Mouse (Mus musculus): ENCODE data around the gene Foxj3. TPM values are rescaled to one million over a fixed set of nuclear protein-coding genes. Genes with fewer than 3 reads are reported as not detected.

Gene Foxj3
- total and polyA plus RNA-seq, 3 experiments = 13.4 to 33.9 (median 15.3) TPM

- Histone ChIP-seq H3K4me3 (replicated peaks in 1 of 3; ENCODE audit: low read depth in 2 of 3, low read length in 2 of 3, poor library complexity in 1 of 3) (no peak overlapping the region), H3K36me3 (replicated peaks in 1 of 2; ENCODE audit: control insufficient read depth in 1 of 2, insufficient read depth in 1 of 2, low read length in 1 of 2) (peaks cover 3 to 28% of the 10 kb centered on the region in 2 experiments), H3K9ac (ENCODE audit: insufficient read depth, low read depth) (no peak overlapping the region), H3K4me2 (ENCODE audit: insufficient read depth, low read depth, poor library complexity, severe bottlenecking) (no peak overlapping the region), H3K9me3 (replicated peaks; ENCODE audit: low read length) (no peaks in the 10 kb centered on the region), H3K27me3 (replicated peaks) (no peaks in the 10 kb centered on the region), H3K4me1 (ENCODE audit: control insufficient read depth in 1 of 2, insufficient read depth in 2 of 2) (peaks cover 0 to 21% of the 10 kb centered on the region in 2 experiments; a peak in 2 of 4 replicates), H3K27ac (ENCODE audit: insufficient read depth, low read depth) (no peak overlapping the region), H3K79me2 (replicated peaks; ENCODE audit: control insufficient read depth, extremely low read depth, insufficient read depth, poor library complexity, severe bottlenecking) (no peaks in the 10 kb centered on the region)
- no peak for DNase-seq (ENCODE audit: extremely low read depth)
- dilution Hi-C loops (cut with MboI; ENCODE audit: extremely low pct_ligation_motif_present, extremely low pct_unique_long_range_greater_than_20kb, low sequenced_read_pairs) = no loop called here
- TF ChIP-seq MYC (IDR thresholded peaks at IDR 0.05; ENCODE audit: low read depth, low read length) = no peak
- no peak for TF ChIP-seq JUND (conservative IDR thresholded peaks at IDR 0.05; ENCODE audit: low read depth, low read length)
- TF ChIP-seq POLR2AphosphoS2 (IDR thresholded peaks at IDR 0.05; ENCODE audit: low read depth, low read length) = no peak
- no peak for TF ChIP-seq ZMIZ1 (IDR thresholded peaks at IDR 0.05; ENCODE audit: low read depth, low read length)
- no peak for TF ChIP-seq CHD1 (IDR thresholded peaks at IDR 0.05; ENCODE audit: low read depth, low read length)
- no peak for TF ChIP-seq POLR2A (IDR thresholded peaks at IDR 0.05; ENCODE audit: low read depth, low read length)
- in situ Hi-C loops (cut with MboI; ENCODE audit: low pct_ligation_motif_present, low pct_unique_long_range_greater_than_20kb, low sequenced_read_pairs) = no loop called here
Observed at GRCm38 (mm10) chr4:119636731-119637130, 99.9 kb downstream of the Foxj3 start.

DNA sequence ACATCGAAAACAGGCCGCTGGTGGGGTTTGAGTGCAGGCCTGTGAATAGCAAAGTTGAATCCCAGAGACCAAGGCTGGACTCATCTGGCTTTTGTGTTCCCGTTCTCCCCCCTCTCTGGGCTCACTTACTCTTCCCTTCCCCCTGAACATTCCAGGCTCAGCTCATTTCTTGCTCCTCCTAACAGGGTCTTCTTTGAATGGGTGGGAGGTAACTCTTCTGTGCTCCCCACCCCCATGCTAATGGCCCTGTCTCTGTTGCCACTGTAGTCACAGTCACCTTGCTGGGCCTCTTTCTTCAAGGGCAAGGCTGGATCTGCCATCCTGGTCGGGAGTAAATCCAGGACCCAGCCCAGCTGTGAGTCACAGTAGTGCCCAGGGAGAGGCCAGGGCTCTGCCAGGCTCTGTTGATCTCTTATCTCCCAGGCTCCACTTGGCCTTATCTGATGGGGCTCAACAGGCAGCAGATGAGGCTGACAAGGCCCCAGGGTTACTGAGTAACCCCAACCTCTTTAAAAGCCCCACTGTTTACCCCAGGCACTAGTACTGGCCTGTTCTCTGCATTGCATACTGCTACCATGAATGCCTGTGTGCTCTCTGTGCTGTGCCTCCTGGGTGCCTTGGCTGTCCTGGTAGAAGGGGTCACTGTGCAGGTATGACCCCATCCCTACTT lies 100.5 kb downstream of the Foxj3 start, which contains the start of gene Guca2a:
TSS of gene Guca2a (plus strand) at position 529 of the 670 bp plus-strand sequence.
- H3K4me1 ChIP-seq (ENCODE audit: control insufficient read depth in 1 of 2, insufficient read depth in 2 of 2) = peaks cover 0 to 19% of the 10 kb centered on the region in 2 experiments; a peak in 2 of 4 replicates
- H3K79me2 ChIP-seq (replicated peaks; ENCODE audit: control insufficient read depth, extremely low read depth, insufficient read depth, poor library complexity, severe bottlenecking) = no peaks in the 10 kb centered on the region
- no peak within 1 kb of the TSS for H3K9ac ChIP-seq (ENCODE audit: insufficient read depth, low read depth)
- no peak for TF ChIP-seq ZNF384 (IDR thresholded peaks at IDR 0.05; ENCODE audit: low read depth, low read length)
- TF ChIP-seq USF2 (conservative IDR thresholded peaks at IDR 0.05; ENCODE audit: low read depth, low read length) = no peak
- TF ChIP-seq EP300 (IDR thresholded peaks at IDR 0.05; ENCODE audit: low read length) = no peak
- no peak for TF ChIP-seq POLR2A (IDR thresholded peaks at IDR 0.05; ENCODE audit: low read depth, low read length)
- TF ChIP-seq UBTF (IDR thresholded peaks at IDR 0.05; ENCODE audit: low read depth, low read length) = no peak
- TF ChIP-seq ZC3H11A (IDR thresholded peaks at IDR 0.05; ENCODE audit: low read depth, low read length) = no peak
- TF ChIP-seq MXI1 (IDR thresholded peaks at IDR 0.05; ENCODE audit: low read depth, low read length) = no peak
- no peak for TF ChIP-seq ZMIZ1 (IDR thresholded peaks at IDR 0.05; ENCODE audit: low read depth, low read length)
- TF ChIP-seq E2F4 (IDR thresholded peaks at IDR 0.05; ENCODE audit: insufficient replicate concordance, low read depth, low read length) = no peak
- TF ChIP-seq JUND (conservative IDR thresholded peaks at IDR 0.05; ENCODE audit: low read depth, low read length) = no peak
- TF ChIP-seq RAD21 (IDR thresholded peaks at IDR 0.05; ENCODE audit: low read depth, low read length) = no peak
- no peak for TF ChIP-seq MAZ (IDR thresholded peaks at IDR 0.05; ENCODE audit: low read depth, low read length)
- TF ChIP-seq BHLHE40 (IDR thresholded peaks at IDR 0.05; ENCODE audit: low read depth, low read length) = no peak
- no peak for TF ChIP-seq POLR2AphosphoS2 (IDR thresholded peaks at IDR 0.05; ENCODE audit: low read depth, low read length)
- TF ChIP-seq USF1 (IDR thresholded peaks at IDR 0.05; ENCODE audit: low read depth, low read length) = no peak
- TF ChIP-seq SIN3A (IDR thresholded peaks at IDR 0.05; ENCODE audit: low read length) = no peak
- no peak for TF ChIP-seq RCOR1 (conservative IDR thresholded peaks at IDR 0.05; ENCODE audit: low read depth, low read length)
- TF ChIP-seq ETS1 (conservative IDR thresholded peaks at IDR 0.05; ENCODE audit: low read depth, low read length) = no peak
- dilution Hi-C loops (cut with MboI; ENCODE audit: extremely low pct_ligation_motif_present, extremely low pct_unique_long_range_greater_than_20kb, low sequenced_read_pairs) (no loop called here), in situ Hi-C loops (cut with MboI; ENCODE audit: low pct_ligation_motif_present, low pct_unique_long_range_greater_than_20kb, low sequenced_read_pairs) (no loop called here)
- no peaks in the 10 kb centered on the region for H3K9me3 ChIP-seq (replicated peaks; ENCODE audit: low read length)
- H3K27ac ChIP-seq (ENCODE audit: insufficient read depth, low read depth) = no peak within 1 kb of the TSS
- no peaks in the 10 kb centered on the region for H3K27me3 ChIP-seq (replicated peaks)
- peaks cover 0 to 22% of the 10 kb centered on the region in 2 experiments for H3K36me3 ChIP-seq (replicated peaks in 1 of 2; ENCODE audit: control insufficient read depth in 1 of 2, insufficient read depth in 1 of 2, low read length in 1 of 2)
- H3K4me2 ChIP-seq (ENCODE audit: insufficient read depth, low read depth, poor library complexity, severe bottlenecking) = no peak within 1 kb of the TSS
- H3K4me3 ChIP-seq (replicated peaks in 1 of 3; ENCODE audit: low read depth in 2 of 3, low read length in 2 of 3, poor library complexity in 1 of 3) = no peak within 1 kb of the TSS
- DNase-seq (ENCODE audit: extremely low read depth) = no peak

Data from CH12.LX (cell line).